Mouse (Mus musculus) spleen, embryonic (tissue): ENCODE data around the gene Cnga1.
"Not testable (repeated sequence)": the region's sequence is repeated elsewhere in the genome, so short reads cannot be mapped to it uniquely, and the experiment has no call there.

Source experiments
- CTCF ChIA-PET: fragments of 350-600 bp; sonication (Branson Sonifier 250); formaldehyde crosslinking; loops from one replicate; lab custom pipeline; 2022; lab: Charles Lee

Gene Cnga1

DNA sequence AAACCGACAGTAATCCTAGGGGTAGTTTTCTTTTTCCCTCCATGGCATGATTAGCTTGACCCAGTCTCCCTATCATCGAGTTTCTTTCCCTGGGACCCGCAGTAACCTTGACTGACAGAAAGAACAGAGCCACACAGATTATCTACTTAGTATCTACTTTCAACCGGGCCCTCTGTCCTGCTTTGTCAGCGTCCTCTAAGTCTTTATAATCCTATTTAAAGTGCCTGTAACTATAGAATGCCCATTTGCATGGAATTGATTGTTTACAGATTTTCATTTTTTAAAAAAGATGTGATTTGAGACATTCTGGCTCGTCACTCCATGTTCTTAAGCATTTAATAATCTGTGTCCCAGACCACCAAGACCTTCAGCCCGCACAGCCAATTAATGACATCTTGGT lies 420 bp downstream of the Cnga1 start:
- CTCF ChIA-PET, result no interaction called here

DNA sequence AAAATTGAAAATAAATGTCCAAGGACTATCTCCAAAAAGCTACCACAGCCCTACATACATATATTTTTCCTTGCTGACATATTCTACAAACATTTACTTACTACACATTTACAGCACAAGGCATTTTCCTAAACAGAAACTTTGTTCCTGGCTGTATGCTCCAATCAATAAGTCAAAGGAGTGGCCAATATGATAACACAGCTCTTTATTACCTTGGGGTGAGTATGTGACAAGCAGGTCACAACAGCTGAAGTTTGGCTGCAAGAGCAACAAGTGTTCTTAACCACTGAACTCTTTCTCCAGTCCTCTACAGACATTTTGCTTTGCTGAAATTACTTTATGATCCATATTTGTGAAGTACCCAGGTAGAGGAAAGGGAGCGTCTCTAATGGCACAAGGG lies 4.0 kb downstream of the Cnga1 start:
- CTCF ChIA-PET, result no interaction called here

DNA sequence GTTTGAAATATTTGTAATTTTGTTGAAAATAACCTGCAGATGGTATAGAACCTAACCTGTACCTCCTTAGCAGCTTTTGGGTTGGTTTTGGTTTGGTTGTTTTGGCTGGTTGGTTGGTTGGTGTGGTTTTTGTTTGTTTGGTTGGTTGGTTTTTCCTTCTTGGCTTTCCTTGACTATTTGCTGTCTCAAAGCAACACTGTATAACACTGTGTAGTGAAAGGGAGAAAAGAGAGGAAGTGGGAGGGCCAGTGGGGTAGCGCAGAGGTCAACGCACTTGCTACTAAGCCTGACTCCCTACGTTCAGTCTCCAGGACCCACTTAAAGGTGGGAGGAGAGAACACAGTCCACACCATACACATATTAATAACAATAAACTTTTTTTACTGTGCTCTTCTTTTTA lies 7.5 kb downstream of the Cnga1 start:
- CTCF ChIA-PET, result no interaction called here

DNA sequence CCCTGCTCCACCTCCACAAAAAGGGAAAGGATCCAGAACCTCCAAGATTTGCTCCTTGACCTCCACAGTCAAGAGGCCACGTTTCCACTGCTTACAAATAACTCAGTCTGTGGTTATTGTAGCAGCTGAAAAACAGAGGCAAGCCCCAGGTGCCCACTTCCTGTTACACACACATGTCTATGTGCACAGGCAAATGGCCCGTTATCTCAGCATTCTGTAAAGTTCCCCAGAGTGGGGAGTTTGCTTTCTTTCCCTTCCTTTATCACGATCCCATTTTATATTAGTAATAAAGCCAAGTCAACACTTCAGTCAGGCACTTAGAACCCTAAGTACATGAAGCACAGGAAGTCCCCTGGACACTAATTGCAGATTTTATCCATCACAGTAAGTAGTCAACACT lies 8.0 kb downstream of the Cnga1 start:
- CTCF ChIA-PET, result no interaction called here

DNA sequence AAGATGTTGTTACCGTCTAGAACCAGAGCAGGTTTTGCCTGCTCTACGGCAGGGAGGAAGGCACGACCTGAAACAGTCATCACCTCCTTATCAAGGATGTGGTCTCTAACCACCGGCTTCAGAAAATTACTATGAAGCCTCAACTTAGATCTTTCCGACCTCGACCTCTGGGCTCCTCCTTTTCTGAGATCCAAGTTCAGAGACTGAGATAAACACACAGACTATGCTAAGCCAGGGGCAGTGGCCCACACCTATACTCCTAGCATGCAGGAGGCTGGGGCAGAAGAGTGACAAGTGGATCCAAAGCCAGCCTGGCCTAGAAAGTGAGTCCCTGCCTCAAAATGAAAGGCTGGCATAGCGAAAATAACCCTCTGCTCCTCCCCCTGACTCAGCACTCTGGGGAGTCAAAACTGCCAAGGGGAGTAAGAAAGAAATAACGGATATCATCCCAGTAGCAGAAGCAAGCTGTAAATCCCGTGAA lies 9.2 kb downstream of the Cnga1 start:
- CTCF ChIA-PET, result no interaction called here

DNA sequence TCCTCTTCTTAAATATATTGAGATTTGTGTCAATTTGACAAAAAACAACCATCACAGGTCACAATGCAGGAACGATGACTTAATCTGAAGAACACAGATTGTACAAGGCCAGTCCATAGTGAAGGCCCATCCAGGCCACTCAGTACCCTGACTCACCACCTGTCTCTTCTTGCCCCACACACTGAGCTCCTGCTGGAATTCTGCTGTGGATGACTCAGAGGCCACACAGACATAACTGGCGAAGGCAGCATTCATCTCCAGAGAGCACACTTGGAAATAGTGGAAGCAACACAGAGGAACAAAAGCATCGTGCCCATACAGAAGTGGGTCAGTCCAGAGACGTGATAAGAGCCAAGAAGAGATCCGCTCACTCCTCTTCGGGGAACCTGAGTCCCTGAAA lies 14.0 kb downstream of the Cnga1 start:
- CTCF ChIA-PET, result no interaction called here

DNA sequence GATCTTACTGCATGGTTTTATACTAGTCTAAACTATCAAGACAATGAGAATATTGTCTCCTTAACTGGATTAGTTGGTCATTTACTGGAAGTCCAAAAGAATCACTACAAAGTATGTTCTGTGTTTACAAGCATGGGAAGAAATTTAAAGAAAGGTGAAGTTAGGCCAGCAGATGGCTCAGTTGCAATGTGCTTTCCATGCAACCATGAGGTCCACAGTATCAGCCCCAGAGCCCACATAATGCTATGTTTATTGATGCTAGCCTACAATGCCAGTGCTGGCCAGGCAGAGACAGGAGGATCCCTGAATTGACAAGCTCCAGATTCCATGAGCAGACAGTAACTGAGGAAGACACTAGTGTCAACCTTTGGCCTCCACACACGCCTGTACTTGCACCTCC lies 23.1 kb downstream of the Cnga1 start:
- CTCF ChIA-PET, result no interaction called here

DNA sequence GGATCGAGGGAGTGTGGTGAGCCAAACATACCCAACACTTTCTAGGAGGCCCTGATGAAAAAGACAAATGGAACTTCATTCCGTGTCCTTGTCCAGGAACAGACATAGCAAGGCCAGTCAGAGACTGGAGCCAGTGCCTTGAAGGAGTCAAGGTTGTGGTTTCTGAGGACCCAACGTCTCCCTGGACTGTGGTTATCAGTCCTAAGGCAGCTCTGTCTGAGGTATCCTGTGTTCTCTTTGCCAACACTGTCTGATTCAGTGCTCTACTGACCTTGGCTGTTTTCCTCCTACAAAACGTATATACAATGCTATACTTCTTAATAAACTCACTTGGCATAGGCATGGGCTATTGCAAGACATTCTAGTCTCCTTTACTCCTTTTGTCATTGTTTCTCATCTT lies 26.7 kb downstream of the Cnga1 start:
- CTCF ChIA-PET, result no interaction called here

DNA sequence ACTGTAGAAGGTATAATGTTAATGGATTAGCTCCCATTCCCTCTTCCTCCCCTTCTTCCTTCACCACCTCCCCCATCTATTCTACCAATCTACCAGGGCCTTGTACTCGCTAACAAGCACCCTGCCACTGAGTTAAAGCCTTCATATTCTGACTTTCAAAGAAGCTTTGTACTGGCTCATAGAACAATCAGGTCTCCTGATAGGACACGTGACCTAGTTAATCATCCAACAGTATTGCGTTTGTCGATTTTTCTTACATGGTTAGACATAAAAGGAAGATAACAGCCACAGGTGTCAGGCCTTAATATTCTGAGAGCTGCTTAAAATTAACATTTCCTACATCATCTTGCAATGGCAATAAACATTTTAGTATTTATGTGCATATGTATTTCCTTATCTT lies 40.9 kb downstream of the Cnga1 start:
- CTCF ChIA-PET, result no interaction called here

DNA sequence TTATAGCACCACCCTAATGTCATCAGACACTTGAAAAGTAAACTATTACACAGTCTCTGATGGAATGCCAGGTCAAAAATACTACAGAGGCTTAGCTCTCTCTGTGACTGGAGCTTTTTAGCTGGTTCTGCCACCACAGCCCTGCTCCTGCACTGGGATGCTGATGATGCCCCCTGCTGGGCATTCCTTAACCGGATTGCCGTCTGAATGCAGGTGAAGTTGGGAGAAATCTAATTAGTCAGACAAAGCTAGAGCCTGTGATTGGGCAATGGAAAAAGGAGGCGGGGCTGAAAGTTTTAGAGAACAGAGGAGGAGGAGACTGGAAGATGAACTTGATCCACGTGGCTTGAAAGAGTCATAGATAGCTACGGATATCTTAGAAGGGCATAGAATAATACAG lies 43.1 kb downstream of the Cnga1 start:
- CTCF ChIA-PET, result no interaction called here

DNA sequence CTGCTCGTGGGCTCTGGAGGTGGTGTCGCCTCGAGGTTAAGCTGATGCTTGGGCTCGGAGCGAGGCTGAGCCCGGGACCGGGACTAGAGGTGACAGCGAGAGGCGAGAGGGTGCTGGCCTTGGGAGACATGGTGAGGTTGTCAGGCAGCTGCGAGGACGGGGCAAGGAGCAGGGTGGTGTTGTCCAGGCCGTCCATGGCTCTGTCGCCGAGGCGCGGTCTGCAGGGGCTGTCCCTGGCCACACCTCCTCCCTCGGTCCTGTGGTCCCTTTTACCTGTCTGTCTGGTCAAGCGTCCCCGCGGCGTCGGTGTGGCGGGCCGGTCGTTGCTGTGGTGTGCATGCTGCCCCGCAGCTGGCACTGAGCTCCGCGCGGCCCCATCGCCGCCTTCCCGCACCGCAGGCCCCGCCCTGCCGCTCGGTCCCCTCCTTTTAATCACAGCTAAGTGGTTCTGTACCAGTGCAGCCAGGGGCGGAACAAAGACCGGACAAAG lies 56.8 kb downstream of the Cnga1 start, which contains the start of gene Gm5868:
Gene Gm5868 (minus strand): TSS at position 360 of the 490 bp plus-strand sequence.
- CTCF ChIA-PET, result no interaction called here

DNA sequence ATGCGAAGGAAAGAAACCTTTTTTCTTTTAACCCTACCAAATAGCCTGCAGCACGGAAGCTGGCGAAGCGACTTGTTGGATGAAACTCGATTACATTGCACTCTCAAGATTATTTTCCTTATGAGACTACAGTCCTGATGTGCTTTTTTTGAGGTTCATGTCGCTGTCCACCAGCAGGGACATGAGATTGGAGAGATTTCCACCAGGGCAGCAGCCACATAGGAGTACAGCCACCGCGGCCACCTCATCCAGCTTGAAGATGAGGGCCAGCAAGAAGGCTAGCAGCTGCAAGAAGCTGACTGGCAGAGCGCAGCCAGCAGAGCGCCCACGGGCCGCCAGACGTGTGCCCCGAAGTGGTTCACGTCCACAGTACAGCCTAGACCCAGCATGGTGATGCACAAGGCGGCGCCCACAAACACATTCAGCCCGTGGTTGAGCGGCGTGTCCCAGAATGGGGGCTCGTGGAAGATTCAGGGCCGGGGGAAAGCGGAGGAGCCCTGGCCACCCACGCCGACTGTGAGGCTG lies 57.3 kb downstream of the Cnga1 start:
- CTCF ChIA-PET, result not testable (repeated sequence)

DNA sequence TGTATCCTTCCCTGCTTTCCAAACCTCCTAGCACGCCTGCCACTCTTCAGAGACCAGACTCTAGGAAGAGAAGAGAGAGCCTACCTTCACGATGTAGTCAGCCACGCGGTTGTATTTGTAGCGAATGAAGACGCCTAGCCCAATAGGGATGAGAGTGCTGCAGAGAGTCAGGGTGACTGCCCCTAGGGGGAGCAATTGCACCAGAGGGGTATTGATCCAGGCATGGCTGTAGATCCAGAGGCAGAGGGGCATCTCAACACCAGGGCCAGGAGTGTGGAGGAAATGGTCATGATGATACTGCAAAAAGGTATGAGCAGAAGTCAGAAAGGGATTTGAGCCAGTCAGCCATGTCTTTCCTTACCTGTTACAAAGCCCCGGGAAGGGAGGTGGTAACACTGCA lies 58.0 kb downstream of the Cnga1 start:
- CTCF ChIA-PET, result not testable (repeated sequence)

DNA sequence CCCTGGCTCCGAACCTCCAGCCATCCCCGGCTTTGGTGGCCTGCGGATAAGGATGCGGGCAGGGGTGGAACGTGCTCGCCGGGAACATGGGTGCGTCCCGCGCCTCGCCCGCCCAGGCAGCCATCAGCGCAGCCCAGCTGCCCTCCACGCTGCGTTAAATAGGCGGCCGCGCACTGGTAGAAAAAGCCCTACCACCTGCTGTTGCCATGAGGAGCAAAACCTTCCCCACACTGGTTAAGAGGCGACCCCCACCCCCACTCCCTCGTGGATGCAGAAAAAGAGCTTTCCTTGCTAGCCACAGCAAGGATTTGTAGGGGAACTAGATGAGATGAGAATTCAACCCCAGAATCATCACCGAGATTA lies 63.1 kb downstream of the Cnga1 start, which contains the start of gene Zar1:
Gene Zar1 (minus strand): TSS at position 285 of the 363 bp plus-strand sequence.
- CTCF ChIA-PET, result not testable (repeated sequence)

DNA sequence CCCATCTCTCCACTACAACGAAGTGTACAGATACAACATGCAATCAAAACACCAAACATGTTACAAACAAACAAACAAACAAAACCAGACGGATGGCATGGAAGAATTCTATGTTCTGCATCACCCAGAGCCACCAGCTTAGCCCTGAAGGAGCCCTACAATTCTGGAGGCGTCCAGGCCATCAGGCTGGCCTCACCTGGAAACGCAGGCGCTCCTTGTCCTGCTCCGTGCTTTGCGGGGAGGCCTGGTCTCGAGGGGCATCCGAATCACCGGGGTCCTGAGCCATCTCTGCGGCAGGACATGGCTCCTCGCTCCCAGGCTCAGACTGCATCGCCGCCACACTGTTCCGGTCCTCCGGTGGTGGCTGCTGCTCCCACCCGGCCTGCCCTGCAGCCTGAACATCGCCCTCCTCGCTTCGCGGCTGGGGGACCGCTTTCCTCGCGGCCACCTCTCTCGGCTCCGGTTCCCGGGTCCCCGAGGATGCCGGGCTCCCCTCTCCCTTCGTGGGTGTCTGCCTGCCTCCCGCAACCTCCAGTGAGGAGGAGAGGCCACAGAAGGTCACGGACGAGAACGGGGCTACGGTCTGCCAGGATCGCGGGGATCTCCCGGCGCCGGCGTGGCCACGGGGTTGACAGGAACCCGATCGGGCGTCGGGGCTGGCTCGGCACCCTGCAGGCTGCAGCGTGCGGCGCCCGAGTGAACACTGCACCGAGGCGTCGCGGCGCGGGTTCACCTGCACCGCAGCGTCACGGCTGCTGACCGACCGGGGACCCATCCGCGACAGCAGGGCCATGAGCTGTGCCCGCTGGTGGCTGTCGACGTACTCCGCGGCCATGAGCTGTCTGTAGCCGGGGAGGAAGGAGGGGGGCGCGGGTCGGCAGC lies 63.7 kb downstream of the Cnga1 start:
- CTCF ChIA-PET, result not testable (repeated sequence)

DNA sequence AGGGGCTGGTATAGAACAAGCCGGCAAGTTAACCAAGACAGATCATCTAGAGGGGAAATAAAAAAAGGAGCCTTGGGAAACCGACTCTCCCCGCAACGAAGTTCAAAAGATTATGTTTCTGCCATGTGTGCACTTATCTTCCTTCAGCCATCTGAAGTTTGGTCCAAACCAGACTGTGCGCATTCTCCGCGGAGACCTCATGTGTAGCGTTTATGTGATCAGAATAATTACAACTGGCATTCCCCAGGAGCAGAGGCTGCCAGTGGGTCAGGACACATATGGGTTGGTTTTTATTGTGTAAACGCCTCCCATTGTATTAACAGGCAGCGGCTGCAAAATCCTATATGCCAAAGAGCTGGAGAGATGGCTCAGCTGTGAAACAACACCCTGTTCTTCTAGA lies 64.5 kb downstream of the Cnga1 start:
- CTCF ChIA-PET, result interaction anchor here (0.7 kb wide), 1 partner anchor 238 kb away, joined by 8 read pairs; no protein-coding TSS in a partner anchor

DNA sequence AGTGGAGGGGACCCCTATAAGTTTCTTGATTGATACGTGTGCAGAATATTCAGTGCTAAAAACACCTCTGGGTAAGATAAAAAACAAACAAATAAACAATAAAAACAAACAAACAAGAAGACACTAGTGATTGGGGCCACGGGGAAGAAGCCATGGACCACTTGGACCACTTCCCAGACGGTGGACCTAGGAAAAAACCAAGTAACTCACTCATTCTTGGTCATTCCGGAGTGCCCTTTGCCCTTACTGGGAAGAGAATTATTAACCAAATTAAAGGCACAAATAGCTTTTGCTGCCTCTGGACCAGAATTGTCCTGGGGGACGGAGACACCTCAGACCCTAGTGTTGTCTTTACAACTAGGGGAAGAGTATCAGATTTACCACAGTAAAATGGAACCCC lies 78.5 kb downstream of the Cnga1 start:
- CTCF ChIA-PET, result no interaction called here

DNA sequence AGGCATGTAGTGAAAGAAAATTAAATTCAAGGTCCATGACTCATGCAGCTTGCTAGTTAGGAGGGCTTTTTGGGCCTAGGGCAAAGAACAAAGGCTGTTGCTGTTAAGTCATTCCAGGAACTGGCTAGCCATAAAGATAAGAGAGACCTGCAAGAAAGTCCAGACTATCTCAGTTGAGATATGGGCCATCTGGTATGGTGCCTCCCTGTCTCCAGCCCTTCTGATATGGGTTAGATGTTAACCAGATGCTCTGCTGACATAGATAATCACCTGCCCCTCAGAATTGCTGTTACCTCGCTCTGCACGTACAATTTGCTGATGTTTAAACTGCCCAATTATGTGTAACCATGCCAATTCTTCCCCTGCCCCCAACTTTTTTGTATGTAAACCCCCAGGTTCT lies 80.9 kb downstream of the Cnga1 start:
- CTCF ChIA-PET, result not testable (repeated sequence)

DNA sequence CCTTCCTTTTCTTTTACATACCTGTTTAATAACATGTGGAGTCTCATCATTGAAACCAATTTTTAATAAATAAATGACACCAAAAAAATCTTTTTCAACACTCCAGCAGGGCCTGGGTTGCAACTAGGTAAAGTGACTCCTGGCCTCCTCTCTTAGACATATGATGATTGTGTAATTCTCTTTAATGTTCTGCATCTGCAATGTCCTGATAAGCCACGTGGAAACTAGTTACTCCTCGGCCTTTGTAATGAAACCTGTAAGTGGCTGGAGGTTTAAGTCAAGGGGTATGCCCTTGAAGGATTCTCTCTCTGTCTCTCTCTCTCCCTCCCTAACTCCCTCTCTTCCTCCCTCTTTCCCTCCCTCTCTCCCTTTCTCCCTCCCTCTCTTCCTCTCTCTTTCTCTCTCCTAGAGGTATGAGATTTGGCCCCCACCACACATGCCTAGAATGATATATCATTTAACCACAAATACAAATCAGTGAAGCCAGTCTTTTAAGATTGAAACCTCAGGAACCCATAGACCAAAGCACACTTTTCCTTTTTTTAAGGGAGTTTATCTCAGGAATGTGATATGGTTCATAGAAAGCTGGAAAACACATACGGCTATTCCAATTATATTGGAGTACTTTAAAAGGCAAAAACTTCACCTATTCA lies 83.0 kb downstream of the Cnga1 start:
- CTCF ChIA-PET, result interaction anchor here (0.6 kb wide), 1 partner anchor 181 kb away, joined by 5 read pairs; no protein-coding TSS in a partner anchor

DNA sequence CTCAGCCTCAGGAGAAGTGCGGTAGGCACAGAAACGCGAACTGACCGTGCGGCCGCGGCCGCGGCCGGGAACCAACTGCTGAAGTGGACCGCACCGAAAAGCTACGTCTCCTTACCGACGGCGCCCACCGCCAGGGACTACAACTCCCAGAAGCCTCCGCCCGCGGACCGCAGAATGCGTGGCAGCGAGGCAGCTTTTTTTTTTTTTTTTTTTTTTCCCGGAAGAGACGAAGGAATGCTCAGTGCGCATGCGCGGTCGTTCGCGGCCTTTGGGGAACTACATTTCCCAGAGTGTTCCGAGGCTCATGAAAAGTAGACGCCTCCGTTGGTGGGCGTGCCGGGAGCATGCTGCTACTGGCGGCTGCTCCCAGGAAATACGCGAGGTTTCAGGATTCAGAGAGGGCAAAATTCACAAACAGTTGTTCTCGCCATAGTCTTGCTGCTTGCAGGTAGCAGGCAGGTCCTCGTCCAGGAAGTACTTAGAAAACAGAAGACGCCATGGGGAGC lies 84.5 kb downstream of the Cnga1 start, which contains the start of gene Nfxl1:
Gene Nfxl1 (minus strand): TSS at position 141 of the 506 bp plus-strand sequence.
- CTCF ChIA-PET, result interaction anchor here (0.7 kb wide), 1 partner anchor 169 kb away, joined by 3 read pairs; no protein-coding TSS in a partner anchor

DNA sequence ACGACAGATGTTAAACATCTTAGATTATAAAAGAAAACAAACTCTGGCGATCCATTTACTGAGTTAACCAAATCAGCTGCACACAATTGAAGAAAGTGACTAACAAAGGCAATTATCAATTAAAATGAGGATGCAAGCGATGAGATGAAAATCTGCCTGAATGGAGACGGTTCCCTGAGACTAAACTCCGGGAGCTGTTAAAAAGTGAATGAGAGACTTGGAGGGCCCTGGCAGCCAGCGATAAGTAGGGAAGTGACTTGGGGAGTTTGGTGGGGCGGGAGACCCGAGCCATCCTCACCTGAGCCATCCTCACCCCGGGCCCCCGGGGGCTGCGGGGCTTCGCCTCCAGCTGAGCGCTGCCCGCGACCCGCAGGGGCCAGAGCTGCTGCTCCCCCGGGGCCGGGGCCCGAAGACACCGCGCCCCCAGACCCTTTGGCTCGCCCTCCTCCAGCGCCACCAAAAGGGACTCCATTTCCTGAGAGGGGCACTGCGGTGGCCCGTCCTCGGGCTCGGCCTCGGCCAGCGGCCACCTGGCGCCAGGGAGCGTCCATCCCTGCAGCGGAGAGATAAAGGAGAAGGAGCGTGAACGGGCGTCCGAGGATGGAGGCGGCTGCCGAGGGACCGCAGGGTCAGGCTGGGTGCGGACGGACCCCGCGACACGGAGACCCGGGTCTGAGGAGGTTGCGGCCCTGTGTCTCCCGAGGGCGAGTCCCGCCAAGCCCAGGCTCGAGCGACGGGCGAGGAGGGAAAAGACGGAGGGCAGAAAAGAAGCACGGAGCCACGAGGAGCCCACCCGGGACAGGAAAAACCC lies 85.2 kb downstream of the Cnga1 start:
- CTCF ChIA-PET, result no interaction called here
